26 mouse cellular contexts compared by ENCODE assay signal in genomic region chr3:128217765-128218415, GRCm38 (mm10).
DNase-seq lines count a peak whose midpoint lies in the region; ATAC-seq and TF ChIP-seq lines count a peak whose summit lies in the region.
"Had no signal": no experiment of that assay in that cellular context is flagged by ENCODE, and none has a peak within 500 bp of the region (broad histone marks: within the 10 kb centered on the region; RNA-seq: fewer than 3 reads in every experiment).

No protein-coding gene starts in this region.

- no peaks in the 10 kb centered on the region for H3K27me3 ChIP-seq in kidney, adult 2 months (replicated peaks; ENCODE audit: control insufficient read depth, insufficient read depth, low read length)
- H3K27me3 ChIP-seq in kidney, embryonic 15.5 days, result no peaks in the 10 kb centered on the region
- H3K27me3 ChIP-seq in lung, embryonic 16.5 days (ENCODE audit: control insufficient read depth, insufficient read depth, low read depth, low read length), result no peaks in the 10 kb centered on the region
- H3K27me3 ChIP-seq: embryonic facial prominence, embryonic 12.5 days; embryonic facial prominence, embryonic 15.5 days; forebrain, embryonic 12.5 days; forebrain, embryonic 15.5 days; heart, embryonic 12.5 days; heart, embryonic 15.5 days had no signal

- WGBS in kidney, adult 2 months, result 42% methylated on average over 5 of the region's 5 CpGs
- WGBS in kidney, embryonic 15.5 days, result 82% methylated on average over 5 of the region's 5 CpGs
- WGBS in lung, embryonic 16.5 days, result 40% methylated on average over 5 of the region's 5 CpGs

- H3K4me1 ChIP-seq in kidney, adult 2 months (ENCODE audit: control insufficient read depth, insufficient read depth, low read length), result peaks cover 24% of the 10 kb centered on the region
- no peaks in the 10 kb centered on the region for H3K4me1 ChIP-seq in kidney, embryonic 15.5 days
- H3K4me1 ChIP-seq in lung, embryonic 16.5 days (replicated peaks; ENCODE audit: control insufficient read depth, insufficient read depth, low read length), result no peaks in the 10 kb centered on the region
- H3K4me1 ChIP-seq: embryonic facial prominence, embryonic 12.5 days; embryonic facial prominence, embryonic 15.5 days; forebrain, embryonic 15.5 days; heart, embryonic 12.5 days; heart, embryonic 15.5 days had no signal

- no peak overlapping the region for H3K4me2 ChIP-seq in kidney, embryonic 15.5 days
- H3K4me2 ChIP-seq in lung, embryonic 16.5 days (ENCODE audit: low read depth, low read length), result no peak overlapping the region
- H3K4me2 ChIP-seq: embryonic facial prominence, embryonic 12.5 days; embryonic facial prominence, embryonic 15.5 days; forebrain, embryonic 12.5 days; forebrain, embryonic 15.5 days; heart, embryonic 12.5 days; heart, embryonic 15.5 days; hindbrain, embryonic 14.5 days had no signal

- H3K4me3 ChIP-seq in kidney, adult 2 months (ENCODE audit: insufficient read depth, low read depth, low read length), result no peak overlapping the region
- H3K4me3 ChIP-seq in kidney, embryonic 15.5 days (replicated peaks), result no peak overlapping the region
- no peak overlapping the region for H3K4me3 ChIP-seq in lung, embryonic 16.5 days (ENCODE audit: low read length)
- H3K4me3 ChIP-seq: embryonic facial prominence, embryonic 12.5 days; embryonic facial prominence, embryonic 15.5 days; forebrain, embryonic 12.5 days; forebrain, embryonic 15.5 days; heart, embryonic 12.5 days; heart, embryonic 15.5 days had no signal

- ATAC-seq in kidney, embryonic 15.5 days (replicated peaks; ENCODE audit: low FRiP score), result no peak
- ATAC-seq in lung, embryonic 16.5 days (ENCODE audit: low read depth), result peak; percentile 79
- ATAC-seq: CD4-positive, CD25-positive, alpha-beta regulatory T cell, adult 4 months; forebrain, embryonic 15.5 days had no signal

- DNase-seq in kidney, adult 2 months, result peak; percentile 84
- DNase-seq in lung, postnatal 14 days, result no peak
- DNase-seq in gonadal fat pad, adult 2 months (ENCODE audit: low read depth), result peak; percentile 88
- DNase-seq in kidney, postnatal 25 days, result peak; percentile 17 to 42
- no peak for DNase-seq in gastrocnemius, postnatal 4 days (ENCODE audit: low spot score in 2 of 2)
- no peak for DNase-seq in heart, postnatal 4 days
- DNase-seq: adrenal gland, adult 2 months; adrenal gland, postnatal 14 days; cerebellum, adult 11 months; cerebellum, adult 2 months; cerebellum, adult 9-11 months; cerebellum, postnatal 25 days; gastrocnemius, postnatal 25 days; heart, adult 11 months; heart, postnatal 10 days; heart, postnatal 36 days had no signal

- TF ChIP-seq POLR2A in kidney, adult 2 months (IDR thresholded peaks at IDR 0.05; ENCODE audit: low read depth, low read length), result no peak

- peak overlapping the region; percentile 75 for H3K27ac ChIP-seq in kidney, adult 2 months (ENCODE audit: insufficient read depth, low read depth, low read length)
- no peak overlapping the region for H3K27ac ChIP-seq in kidney, embryonic 15.5 days
- no peak overlapping the region for H3K27ac ChIP-seq in lung, embryonic 16.5 days (ENCODE audit: low read length)
- H3K27ac ChIP-seq: embryonic facial prominence, embryonic 12.5 days; embryonic facial prominence, embryonic 15.5 days; forebrain, embryonic 12.5 days; forebrain, embryonic 15.5 days; heart, embryonic 15.5 days; hindbrain, embryonic 14.5 days had no signal

- no peak for TF ChIP-seq CTCF in kidney, adult 2 months (conservative IDR thresholded peaks at IDR 0.05; ENCODE audit: insufficient read depth, insufficient read length, low read depth, low read length)

- no peak overlapping the region for H3K9ac ChIP-seq in kidney, embryonic 15.5 days
- no peak overlapping the region for H3K9ac ChIP-seq in lung, embryonic 16.5 days (ENCODE audit: low read length)
- H3K9ac ChIP-seq: embryonic facial prominence, embryonic 12.5 days; embryonic facial prominence, embryonic 15.5 days; forebrain, embryonic 12.5 days; forebrain, embryonic 15.5 days; heart, embryonic 12.5 days; heart, embryonic 15.5 days; hindbrain, embryonic 14.5 days had no signal

- H3K36me3 ChIP-seq in kidney, adult 2 months (ENCODE audit: control insufficient read depth, insufficient read depth, low read length), result no peaks in the 10 kb centered on the region
- H3K36me3 ChIP-seq in kidney, embryonic 15.5 days, result no peaks in the 10 kb centered on the region
- H3K36me3 ChIP-seq in lung, embryonic 16.5 days (ENCODE audit: control insufficient read depth, insufficient read depth, low read length), result no peaks in the 10 kb centered on the region
- H3K36me3 ChIP-seq: embryonic facial prominence, embryonic 12.5 days; embryonic facial prominence, embryonic 15.5 days; forebrain, embryonic 12.5 days; forebrain, embryonic 15.5 days; heart, embryonic 12.5 days; heart, embryonic 15.5 days had no signal

- H3K9me3 ChIP-seq in kidney, embryonic 15.5 days (replicated peaks), result no peaks in the 10 kb centered on the region
- H3K9me3 ChIP-seq in lung, embryonic 16.5 days (ENCODE audit: control insufficient read depth, low read length), result no peaks in the 10 kb centered on the region
- H3K9me3 ChIP-seq: embryonic facial prominence, embryonic 12.5 days; embryonic facial prominence, embryonic 15.5 days; forebrain, embryonic 12.5 days; forebrain, embryonic 15.5 days; heart, embryonic 12.5 days; heart, embryonic 15.5 days had no signal

Comparison
In these comparisons a context has a peak if more than half of its experiments do, and no peak if none do; other contexts are left out.
1. DNase-seq: peak in kidney, adult 2 months (single experiment), gonadal fat pad, adult 2 months (single experiment) and kidney, postnatal 25 days (2 of 2); none in lung, postnatal 14 days (single experiment), gastrocnemius, postnatal 4 days (0 of 2) and heart, postnatal 4 days (single experiment).